Mouse (Mus musculus) liver, embryonic 12.5 days (tissue): ENCODE data around the gene Abhd17a. TPM values are rescaled to one million over a fixed set of nuclear protein-coding genes. Genes with fewer than 3 reads are reported as not detected.
A peak's percentile ranks its signal among the peaks of the same experiment; 100 is the strongest.

ENCODE experiments used
- ATAC-seq: fragments of 200-750 bp; cut with Nextera tagmentation; 2 replicates; pipeline ENCODE4 v1.8.0; 2017; ENCODE audit warnings: moderate number of reproducible peaks, mild to moderate bottlenecking, moderate library complexity
- H3K27ac ChIP-seq: fragments of 300-500 bp; sonication (generic); 2 replicates; pipeline ENCODE4 v1.5.1; 2016; ENCODE audit warnings: mild to moderate bottlenecking
- H3K27me3 ChIP-seq: fragments of 300-500 bp; sonication (generic); replicated peaks from 2 replicates; pipeline ENCODE4 v1.6.1; 2016; ENCODE audit warnings: mild to moderate bottlenecking, moderate library complexity
- H3K36me3 ChIP-seq: fragments of 300-500 bp; sonication (generic); 2 replicates; pipeline ENCODE4 v1.6.1; 2016; ENCODE audit warnings: mild to moderate bottlenecking, moderate library complexity
- H3K4me1 ChIP-seq: fragments of 300-500 bp; sonication (generic); 2 replicates; pipeline ENCODE4 v1.6.1; 2016
- H3K4me2 ChIP-seq: fragments of 300-500 bp; sonication (generic); 2 replicates; pipeline ENCODE4 v1.6.1; 2016; ENCODE audit warnings: mild to moderate bottlenecking, moderate library complexity
- H3K4me3 ChIP-seq: fragments of 300-500 bp; sonication (generic); 2 replicates; pipeline ENCODE4 v1.5.1; 2016; ENCODE audit warnings: mild to moderate bottlenecking, moderate library complexity
- H3K9ac ChIP-seq: fragments of 300-500 bp; sonication (generic); 2 replicates; pipeline ENCODE4 v1.6.1; 2016; ENCODE audit warnings: mild to moderate bottlenecking, moderate library complexity
- H3K9me3 ChIP-seq: fragments of 300-500 bp; sonication (generic); replicated peaks from 2 replicates; pipeline ENCODE4 v1.6.1; 2016; ENCODE audit warnings: mild to moderate bottlenecking, moderate library complexity
- WGBS: fragments of 180-500 bp; shearing (Covaris S2); methylation state at CpG from one replicate; pipeline ENCODE4 v1.1.7; 2016; ENCODE audit not compliant: insufficient replicate concordance; 5-methylcytosine and 5-hydroxymethylcytosine counted together
- polyA plus RNA-seq: library from polyadenylated mRNA; unstranded; fragments of >200 nt; fragmentation: Nextera tagmentation; extraction: Ambion mirVana; gene quantifications from 2 replicates; pipeline ENCODE4 v1.2.1, GENCODE M21; 2016

Abhd17a gene
- 86.4 and 88.9 TPM in 2 replicates for polyA plus RNA-seq

DNA sequence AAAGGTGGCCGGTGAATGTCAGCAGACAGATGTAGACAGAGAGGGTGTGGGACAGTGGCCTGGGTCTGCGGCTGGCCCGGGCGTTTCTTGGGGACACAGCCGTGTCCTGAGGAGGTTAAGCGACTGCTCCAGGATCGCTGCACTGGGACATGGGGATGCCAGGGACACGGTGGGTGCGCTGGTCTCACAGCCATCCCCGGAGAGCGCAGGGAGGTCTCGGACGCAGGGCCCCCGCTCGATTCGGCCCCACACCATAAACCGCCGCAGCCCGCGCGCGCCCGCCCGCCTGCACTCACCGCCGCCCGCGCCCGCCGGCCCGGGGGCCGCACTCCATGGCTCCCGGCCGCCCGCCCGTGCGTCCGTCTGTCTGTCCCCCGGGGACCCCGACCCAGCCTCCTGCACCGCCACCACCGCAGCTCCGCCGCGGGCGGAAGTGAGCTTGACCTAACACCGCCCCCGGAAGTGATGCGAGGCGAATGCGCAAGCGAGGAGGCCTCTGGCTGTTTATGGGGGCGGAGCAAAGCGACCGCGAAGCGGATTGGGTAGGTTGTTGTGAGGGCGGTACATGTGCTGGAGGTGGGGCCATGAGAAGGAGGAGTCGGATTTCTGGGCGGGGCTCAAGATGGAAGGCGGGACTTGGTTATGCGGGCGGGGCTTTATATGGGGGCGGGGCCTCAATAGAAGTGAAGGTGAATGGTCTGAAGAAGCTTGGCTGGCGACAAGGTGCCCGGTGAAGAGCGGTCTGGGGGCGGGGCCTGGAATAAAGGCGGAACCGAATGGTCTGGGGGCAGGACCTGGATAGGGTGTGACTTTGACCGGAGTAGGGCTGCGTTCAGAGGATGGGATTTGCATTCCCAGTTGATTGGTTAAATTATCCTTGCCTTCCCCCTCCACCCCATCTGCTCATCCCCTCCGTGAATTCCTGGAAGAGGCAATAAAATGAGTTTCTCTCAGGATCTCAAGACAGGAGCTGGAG, at the start of gene Abhd17a:
Gene Abhd17a, minus strand, starts transcription at position 463 of the 976 bp plus-strand sequence.
- peaks cover 55% of the 10 kb centered on the region for H3K4me1 ChIP-seq
- peak; percentile 96 for ATAC-seq
- WGBS, result under 1% methylated on average over 73 of the region's 73 CpGs

DNA sequence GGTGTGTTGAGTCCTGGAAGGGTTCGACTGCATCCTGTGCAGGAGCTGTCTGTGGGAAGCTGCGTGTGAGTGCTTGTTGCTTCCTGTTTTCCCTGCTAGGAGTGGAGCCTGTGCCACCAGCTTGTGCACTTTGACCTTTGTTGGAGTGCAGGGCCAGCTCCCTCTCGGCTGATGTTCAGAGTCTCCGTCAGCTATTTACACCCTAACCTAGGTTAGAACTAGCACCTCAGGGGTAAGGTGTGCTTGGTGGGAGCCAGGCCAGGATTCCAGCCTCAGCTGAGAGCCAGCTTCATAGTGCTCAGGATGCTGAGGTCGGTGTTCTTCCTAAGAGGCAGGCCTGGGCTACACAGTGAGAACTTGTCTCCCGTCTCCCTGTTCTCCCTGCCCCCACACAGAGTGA, 45.2 kb upstream of the Abhd17a start:
- Histone ChIP-seq H3K9ac (no peak overlapping the region), H3K36me3 (peaks cover 84% of the 10 kb centered on the region), H3K4me2 (no peak overlapping the region), H3K4me3 (no peak overlapping the region), H3K27ac (0 out of 2 replicates have a peak overlapping the region, but pooled peaks have one; percentile 5), H3K9me3 (no peaks in the 10 kb centered on the region), H3K4me1 (peaks cover 14% of the 10 kb centered on the region; the same call in 1 of the 2 replicates), H3K27me3 (no peaks in the 10 kb centered on the region)
- no peak for ATAC-seq
- WGBS, result 73% methylated on average over 6 of the region's 6 CpGs

More for the DNA sequence above, at the start of gene Abhd17a:
- peak within 1 kb of the TSS; percentile 89 for H3K4me2 ChIP-seq
- no peaks in the 10 kb centered on the region for H3K27me3 ChIP-seq
- peak within 1 kb of the TSS; percentile 77 for H3K27ac ChIP-seq
- H3K9me3 ChIP-seq, result no peaks in the 10 kb centered on the region
- H3K4me3 ChIP-seq, result peak within 1 kb of the TSS; percentile 95
- H3K36me3 ChIP-seq, result peaks cover 20% of the 10 kb centered on the region
- peak within 1 kb of the TSS; percentile 96 for H3K9ac ChIP-seq

DNA sequence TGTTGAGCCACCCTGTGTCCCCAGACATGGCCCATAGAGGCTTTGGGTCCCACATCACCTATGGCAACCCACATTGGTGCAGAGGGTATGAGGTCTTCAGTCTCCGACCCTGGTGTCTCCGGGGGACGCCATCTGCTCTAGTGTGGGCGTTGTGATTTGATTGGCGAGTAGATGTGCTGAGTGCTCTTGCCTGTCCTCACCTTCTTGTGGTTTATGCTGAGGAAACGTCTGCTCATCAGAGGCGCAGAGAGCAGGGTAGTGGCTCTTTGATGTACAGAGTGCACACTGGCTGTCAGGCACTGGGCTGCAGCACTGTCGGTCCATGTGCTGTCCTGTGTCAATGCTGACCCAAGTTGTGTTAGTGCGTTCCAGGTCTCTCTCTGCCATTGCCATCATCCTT, 38.8 kb upstream of the Abhd17a start:
- 76% methylated on average over 9 of the region's 9 CpGs for WGBS
- no peaks in the 10 kb centered on the region for H3K9me3 ChIP-seq
- H3K4me2 ChIP-seq, result no peak overlapping the region
- H3K9ac ChIP-seq, result no peak overlapping the region
- H3K36me3 ChIP-seq, result peaks cover 41% of the 10 kb centered on the region
- H3K4me3 ChIP-seq, result no peak overlapping the region
- ATAC-seq, result no peak
- peaks cover 57% of the 10 kb centered on the region for H3K4me1 ChIP-seq
- no peak overlapping the region for H3K27ac ChIP-seq
- no peaks in the 10 kb centered on the region for H3K27me3 ChIP-seq

DNA sequence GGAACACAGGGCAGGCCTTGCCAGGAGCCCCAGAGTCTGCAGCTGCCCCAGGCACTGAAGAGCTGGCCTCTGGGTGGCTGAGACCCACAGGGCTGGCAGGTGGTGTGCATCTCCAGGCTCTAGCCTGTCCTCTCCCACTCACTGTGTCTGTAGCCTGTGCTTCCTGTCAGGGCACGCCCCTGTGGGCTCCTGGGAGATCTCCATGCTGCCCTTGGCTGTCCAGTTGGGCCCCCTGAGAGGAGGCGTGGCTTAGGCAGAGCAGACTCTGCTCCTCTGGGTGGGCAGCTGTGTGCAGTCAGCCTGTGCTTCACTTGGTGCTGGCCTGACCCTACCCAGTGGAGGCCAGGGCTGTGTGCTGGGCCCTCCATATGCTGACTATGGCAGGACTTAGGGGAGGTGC, 37.5 kb upstream of the Abhd17a start:
- peak; percentile 24; the same call in 1 of the 2 replicates for ATAC-seq
- no peak overlapping the region for H3K4me2 ChIP-seq
- peak overlapping the region; percentile 38; the same call in 1 of the 2 replicates for H3K27ac ChIP-seq
- no peaks in the 10 kb centered on the region for H3K27me3 ChIP-seq
- WGBS, result 46% methylated on average over 2 of the region's 2 CpGs
- H3K36me3 ChIP-seq, result peaks cover 38% of the 10 kb centered on the region
- H3K4me3 ChIP-seq, result no peak overlapping the region
- no peaks in the 10 kb centered on the region for H3K9me3 ChIP-seq
- H3K9ac ChIP-seq, result peak overlapping the region; percentile 33
- peaks cover 67% of the 10 kb centered on the region for H3K4me1 ChIP-seq

DNA sequence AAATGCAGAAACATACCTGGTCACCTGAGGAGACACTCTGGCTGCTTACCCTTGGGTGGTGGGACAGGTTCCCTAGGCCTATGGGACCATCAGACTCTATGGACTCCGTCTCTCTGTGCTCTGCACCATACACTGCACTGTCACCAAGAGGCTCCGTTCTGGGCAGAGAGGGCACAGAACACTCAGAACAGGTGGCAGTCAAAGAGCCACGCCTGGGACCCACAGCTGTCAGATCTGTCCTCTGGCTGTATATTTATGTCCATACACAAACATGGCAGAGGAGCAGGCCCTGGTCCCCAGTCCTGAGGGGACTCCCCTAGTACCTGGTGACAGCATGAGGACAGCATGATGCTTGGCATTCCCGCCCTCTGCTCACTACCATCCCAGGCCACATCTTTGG, 35.6 kb upstream of the Abhd17a start:
- no peak overlapping the region for H3K4me2 ChIP-seq
- 87% methylated on average over 4 of the region's 4 CpGs for WGBS
- H3K27me3 ChIP-seq, result no peaks in the 10 kb centered on the region
- H3K9me3 ChIP-seq, result no peaks in the 10 kb centered on the region
- peaks cover 25% of the 10 kb centered on the region; the same call in 1 of the 2 replicates for H3K36me3 ChIP-seq
- no peak for ATAC-seq
- peak overlapping the region; percentile 96; the same call in 1 of the 2 replicates for H3K27ac ChIP-seq
- no peak overlapping the region for H3K4me3 ChIP-seq
- H3K4me1 ChIP-seq, result peaks cover 76% of the 10 kb centered on the region
- peak overlapping the region; percentile 8; the same call in 1 of the 2 replicates for H3K9ac ChIP-seq

DNA sequence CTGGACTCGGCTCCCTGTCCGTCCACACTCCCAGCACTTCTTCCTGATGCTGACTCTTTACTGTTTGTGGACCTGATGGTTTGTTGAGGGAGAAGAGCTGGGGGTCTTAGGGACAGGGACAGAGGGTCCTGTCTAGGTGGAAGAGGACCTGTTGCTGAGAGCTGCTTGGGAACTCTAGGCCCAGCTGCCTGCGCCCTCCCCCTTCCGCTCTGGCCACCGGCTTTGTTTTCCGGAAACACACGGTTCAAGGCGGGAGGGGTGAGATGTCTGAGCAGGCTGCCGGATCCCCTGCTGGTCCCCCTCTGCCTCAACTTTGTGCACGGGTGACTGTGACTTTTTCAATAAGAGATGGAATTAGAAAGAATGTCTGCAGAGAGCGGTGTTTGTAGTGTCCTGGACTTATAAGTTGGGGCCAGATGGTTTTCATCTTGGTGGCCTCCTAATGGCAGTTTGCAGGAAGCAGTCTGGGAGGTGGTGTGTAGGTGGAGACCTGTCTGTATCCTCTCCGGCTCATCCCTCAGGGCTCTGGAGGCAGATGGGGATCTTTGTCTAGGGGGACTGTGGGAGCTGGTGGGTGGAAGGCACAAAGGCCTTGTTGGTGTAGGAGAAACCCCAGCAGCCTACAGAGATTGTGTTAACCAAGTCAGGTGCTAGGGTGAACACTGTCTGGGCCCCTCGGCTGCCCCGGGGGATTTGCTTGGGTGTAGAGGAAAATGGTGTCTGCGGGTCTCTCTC, 33.5 kb upstream of the Abhd17a start:
- Histone ChIP-seq H3K27ac (peak overlapping the region; percentile 96), H3K4me2 (peak overlapping the region; percentile 98), H3K4me3 (peak overlapping the region; percentile 90), H3K9ac (peak overlapping the region; percentile 95), H3K4me1 (peaks cover 83% of the 10 kb centered on the region), H3K27me3 (no peaks in the 10 kb centered on the region), H3K36me3 (peaks cover 9% of the 10 kb centered on the region; the same call in 1 of the 2 replicates), H3K9me3 (no peaks in the 10 kb centered on the region)
- ATAC-seq, result no peak
- 13% methylated on average over 15 of the region's 15 CpGs for WGBS

DNA sequence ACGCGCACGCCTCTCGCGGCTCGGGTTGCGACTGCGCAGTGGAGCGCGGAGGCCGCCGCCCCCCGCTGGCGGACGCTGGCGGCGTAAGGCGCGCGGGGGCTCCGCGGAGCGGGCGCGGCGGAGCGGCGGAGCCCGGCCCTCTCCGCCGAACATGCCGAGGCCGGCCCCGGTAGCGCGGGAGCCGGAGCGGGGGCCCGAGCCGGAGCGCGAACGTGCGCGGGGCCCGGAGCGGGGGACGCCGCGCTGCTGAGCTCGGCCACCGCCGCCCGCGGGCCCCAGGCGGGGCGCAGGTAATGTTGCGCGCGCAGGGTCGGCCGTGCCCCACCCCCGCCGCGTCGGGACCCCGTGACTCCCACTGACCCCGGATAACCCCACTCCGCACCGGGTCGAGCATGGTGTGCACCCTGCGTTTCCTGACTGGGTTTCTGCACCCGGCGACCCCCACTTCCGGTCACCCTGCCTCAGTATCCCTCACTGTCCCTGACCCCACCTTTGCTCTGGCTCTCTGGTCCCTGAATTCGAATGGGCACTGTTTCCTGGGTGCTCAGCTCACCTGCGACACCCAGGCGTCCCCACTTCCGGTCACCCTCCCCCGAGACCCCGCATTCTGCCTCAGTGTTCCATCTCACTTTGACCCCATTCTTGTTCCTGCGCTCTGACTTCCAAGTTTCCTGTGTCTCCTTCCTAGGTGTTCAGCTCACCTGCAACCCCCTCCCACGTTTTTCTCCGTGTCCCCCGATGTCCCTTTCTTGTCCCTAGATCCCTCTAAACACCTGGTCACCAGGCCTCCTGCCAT, 32.7 kb upstream of the Abhd17a start, which contains the start of gene Csnk1g2:
Gene Csnk1g2, plus strand, starts transcription at position 178 of the 796 bp plus-strand sequence.
- peak within 1 kb of the TSS; percentile 95 for H3K9ac ChIP-seq
- H3K27ac ChIP-seq, result peak within 1 kb of the TSS; percentile 96
- no peaks in the 10 kb centered on the region for H3K9me3 ChIP-seq
- WGBS, result 1% methylated on average over 78 of the region's 85 CpGs
- H3K4me3 ChIP-seq, result peak within 1 kb of the TSS; percentile 90
- peak within 1 kb of the TSS; percentile 98 for H3K4me2 ChIP-seq
- peaks cover 8% of the 10 kb centered on the region; the same call in 1 of the 2 replicates for H3K36me3 ChIP-seq
- peaks cover 80% of the 10 kb centered on the region for H3K4me1 ChIP-seq
- peak; percentile 33 for ATAC-seq
- H3K27me3 ChIP-seq, result no peaks in the 10 kb centered on the region

DNA sequence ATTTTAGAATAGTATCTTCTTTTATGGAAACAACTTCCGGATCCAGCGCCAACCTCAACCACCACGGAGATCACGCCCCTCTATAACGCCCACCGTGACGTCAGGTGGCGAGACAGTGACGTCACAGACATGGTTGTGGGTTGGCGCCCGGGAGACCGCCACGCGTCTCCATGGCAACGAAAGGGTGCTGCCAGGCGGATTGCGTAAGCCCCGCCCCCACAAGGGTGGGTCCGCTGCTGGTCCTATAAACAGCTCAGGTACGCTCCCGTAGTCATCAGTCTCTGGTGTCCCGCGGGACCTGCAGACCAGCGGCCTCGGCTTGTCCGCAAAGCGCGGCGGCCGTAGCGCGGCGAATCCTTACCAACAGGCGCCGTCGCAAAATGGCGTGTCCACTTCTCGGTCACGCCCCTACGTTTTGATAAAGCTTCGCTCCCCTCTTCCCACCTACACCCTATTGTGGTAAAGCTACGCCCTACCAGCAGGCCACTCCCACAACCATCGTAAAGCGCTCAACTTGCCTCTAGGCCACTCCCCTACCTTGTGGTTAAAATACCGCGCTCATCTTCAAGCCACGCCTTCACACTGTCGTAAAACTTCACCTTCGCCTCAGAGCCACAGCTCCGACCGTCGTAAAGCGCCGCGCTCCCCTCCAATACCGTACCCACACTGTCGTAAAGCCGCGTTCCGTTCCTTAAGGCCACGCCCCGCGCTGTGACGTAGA, 32.0 kb upstream of the Abhd17a start:
- peak overlapping the region; percentile 85 for H3K4me2 ChIP-seq
- under 1% methylated on average over 64 of the region's 64 CpGs for WGBS
- H3K36me3 ChIP-seq, result peaks cover 8% of the 10 kb centered on the region; the same call in 1 of the 2 replicates
- H3K27me3 ChIP-seq, result no peaks in the 10 kb centered on the region
- H3K27ac ChIP-seq, result peak overlapping the region; percentile 96
- H3K4me1 ChIP-seq, result peaks cover 74% of the 10 kb centered on the region
- H3K9ac ChIP-seq, result peak overlapping the region; percentile 70
- no peaks in the 10 kb centered on the region for H3K9me3 ChIP-seq
- peak overlapping the region; percentile 90 for H3K4me3 ChIP-seq
- peak; percentile 92 for ATAC-seq

DNA sequence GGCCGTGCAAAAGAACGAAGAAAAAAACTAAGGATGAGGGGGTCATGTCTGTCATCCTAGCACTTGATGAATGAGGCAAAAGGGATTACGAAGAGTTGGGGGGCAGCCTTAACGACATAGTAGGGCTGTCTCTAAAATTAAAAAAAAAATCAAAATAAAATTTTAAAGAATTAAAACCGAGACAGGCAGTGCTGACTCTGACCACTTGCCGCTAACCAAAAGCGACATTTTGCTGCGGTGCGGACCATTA, 31.5 kb upstream of the Abhd17a start:
- ATAC-seq, result no peak
- H3K9me3 ChIP-seq, result no peaks in the 10 kb centered on the region
- H3K4me1 ChIP-seq, result peaks cover 70% of the 10 kb centered on the region
- under 1% methylated on average over 9 of the region's 9 CpGs for WGBS
- H3K9ac ChIP-seq, result peak overlapping the region; percentile 70
- no peaks in the 10 kb centered on the region for H3K27me3 ChIP-seq
- peak overlapping the region; percentile 85 for H3K4me2 ChIP-seq
- peaks cover 8% of the 10 kb centered on the region; the same call in 1 of the 2 replicates for H3K36me3 ChIP-seq
- peak overlapping the region; percentile 90 for H3K4me3 ChIP-seq
- peak overlapping the region; percentile 96 for H3K27ac ChIP-seq

DNA sequence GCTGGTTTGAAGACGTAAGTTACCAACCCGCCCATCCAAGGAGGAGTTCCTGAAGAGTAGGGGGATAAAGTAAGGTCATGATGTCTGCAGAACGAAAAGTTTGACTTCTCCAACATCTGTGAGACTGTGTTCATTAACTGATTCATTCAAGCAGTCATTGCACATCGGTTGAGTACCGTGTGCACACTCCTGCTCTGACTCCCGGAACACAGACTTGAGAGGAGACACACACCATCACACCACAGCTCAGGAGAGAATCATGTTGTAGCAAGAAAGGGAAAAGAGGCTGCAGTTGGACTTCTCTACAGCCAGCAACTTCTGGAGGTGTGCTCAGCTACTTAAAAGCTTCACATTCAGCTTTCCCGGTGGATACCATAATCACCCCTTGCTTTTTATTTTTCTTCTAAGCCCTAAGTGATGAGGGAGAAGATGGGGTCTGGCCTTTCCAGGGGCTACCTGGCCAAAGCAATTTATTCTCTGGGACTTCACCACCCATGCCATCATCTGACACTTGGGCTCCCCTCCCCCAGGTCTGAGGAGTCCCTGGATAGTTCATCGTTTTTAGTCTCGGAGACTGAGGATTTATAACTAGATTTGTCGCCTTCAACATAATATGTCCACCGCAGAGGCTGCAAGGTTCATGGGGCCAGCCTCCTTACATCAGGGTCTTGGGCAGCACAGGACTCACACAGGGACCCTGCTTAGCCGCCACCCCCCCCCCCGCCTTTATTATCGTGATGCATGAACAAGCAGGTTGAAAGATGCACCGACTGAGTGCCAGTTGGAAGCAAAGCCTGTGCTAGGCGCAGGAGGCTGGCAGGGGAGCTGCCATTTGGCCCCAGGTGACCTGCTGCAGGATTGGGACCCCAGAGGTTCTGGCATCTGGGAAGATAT, 30.9 kb upstream of the Abhd17a start:
- Histone ChIP-seq H3K9ac (peak overlapping the region; percentile 70), H3K27ac (peak overlapping the region; percentile 96), H3K4me3 (peak overlapping the region; percentile 90), H3K27me3 (no peaks in the 10 kb centered on the region), H3K9me3 (no peaks in the 10 kb centered on the region), H3K36me3 (peaks cover 8% of the 10 kb centered on the region), H3K4me2 (peak overlapping the region; percentile 85), H3K4me1 (peaks cover 68% of the 10 kb centered on the region)
- ATAC-seq, result no peak
- WGBS, result 54% methylated on average over 16 of the region's 16 CpGs
